Mouse (Mus musculus): ENCODE data around the gene Olfr126. TPM values are rescaled to one million over a fixed set of nuclear protein-coding genes. Genes with fewer than 3 reads are reported as not detected.

The Olfr126 gene
- total RNA-seq (2021): not detected in 2 replicates
- long read RNA-seq: 0 reads

GRCm38 (mm10) chr17:37847183-37847582, at the start of gene Olfr126:
TSS of gene Olfr126 (plus strand) at chr17:37847483.
- DNase-seq: no peak

GRCm38 (mm10) chr17:37799588-37799987, 47.7 kb upstream of the Olfr126 start, which contains the start of gene Olfr124:
TSS of gene Olfr124 (plus strand) at chr17:37799888.
- no peak for DNase-seq

- no peak for DNase-seq
Measured at GRCm38 (mm10) chr17:37832649-37833048, 14.6 kb upstream of the Olfr126 start, which contains the start of gene Olfr125. TSS of gene Olfr125 (plus strand) at chr17:37832949.

GRCm38 (mm10) chr17:37863901-37864300, 16.6 kb downstream of the Olfr126 start:
- no peak for DNase-seq

- no peak for DNase-seq
Measured at GRCm38 (mm10) chr17:37869676-37870205, 22.5 kb downstream of the Olfr126 start.

- DNase-seq: no peak
Measured at GRCm38 (mm10) chr17:37873830-37874229, 26.5 kb downstream of the Olfr126 start.

GRCm38 (mm10) chr17:37900137-37900536, 52.9 kb downstream of the Olfr126 start, which contains the start of gene Olfr127:
TSS of gene Olfr127 (plus strand) at chr17:37900437.
- no peak for DNase-seq

Other genes starting within 250 kb of the Olfr126 start
- gene Olfr115, start 220.4 kb upstream of the Olfr126 start, total RNA-seq (2021): not detected in 2 replicates
- gene Olfr116, start 220.3 kb upstream of the Olfr126 start, total RNA-seq (2021): not detected in 2 replicates
- not detected in 2 replicates for gene Olfr117, start 183.7 kb upstream of the Olfr126 start, total RNA-seq (2021)
- not detected in 2 replicates for gene Olfr118, start 180.5 kb upstream of the Olfr126 start, total RNA-seq (2021)
- not detected in 2 replicates for gene Olfr119, start 150.9 kb upstream of the Olfr126 start, total RNA-seq (2021)
- gene Olfr120, start 125.7 kb upstream of the Olfr126 start, total RNA-seq (2021): not detected in 2 replicates
- gene Olfr121, start 98.6 kb upstream of the Olfr126 start, total RNA-seq (2021): not detected in 2 replicates
- not detected in 2 replicates for gene Olfr122, start 78.9 kb upstream of the Olfr126 start, total RNA-seq (2021)
- not detected in 2 replicates for gene Olfr123, start 54.0 kb upstream of the Olfr126 start, total RNA-seq (2021)
- not detected in 2 replicates for gene Olfr124, start 47.6 kb upstream of the Olfr126 start, total RNA-seq (2021)
- gene Olfr125, start 14.5 kb upstream of the Olfr126 start, total RNA-seq (2021): not detected in 2 replicates
- gene Olfr127, start 53.0 kb downstream of the Olfr126 start, total RNA-seq (2021): not detected in 2 replicates
- gene Olfr128, start 73.1 kb downstream of the Olfr126 start, total RNA-seq (2021): not detected in 2 replicates
- not detected in 2 replicates for gene Olfr761, start 105.6 kb downstream of the Olfr126 start, total RNA-seq (2021)
- not detected in 2 replicates for gene Olfr129, start 212.6 kb downstream of the Olfr126 start, total RNA-seq (2021)
- not detected in 2 replicates for gene Olfr130, start 216.4 kb downstream of the Olfr126 start, total RNA-seq (2021)
- not detected in 2 replicates for gene Olfr131, start 241.2 kb downstream of the Olfr126 start, total RNA-seq (2021)

Measured in adrenal gland, postnatal 25 days (tissue).